Mouse (Mus musculus) induced T-regulatory cell, adult 2 months (primary cell): ENCODE data around the gene Rars2.
"Not testable (repeated sequence)": the region's sequence is repeated elsewhere in the genome, so short reads cannot be mapped to it uniquely, and the experiment has no call there.

Experiments
- DNase-seq: peaks from one replicate; pipeline ENCODE4 v3.0.0-alpha.2; 2012; ENCODE audit warnings: low read depth

The Rars2 gene

DNA sequence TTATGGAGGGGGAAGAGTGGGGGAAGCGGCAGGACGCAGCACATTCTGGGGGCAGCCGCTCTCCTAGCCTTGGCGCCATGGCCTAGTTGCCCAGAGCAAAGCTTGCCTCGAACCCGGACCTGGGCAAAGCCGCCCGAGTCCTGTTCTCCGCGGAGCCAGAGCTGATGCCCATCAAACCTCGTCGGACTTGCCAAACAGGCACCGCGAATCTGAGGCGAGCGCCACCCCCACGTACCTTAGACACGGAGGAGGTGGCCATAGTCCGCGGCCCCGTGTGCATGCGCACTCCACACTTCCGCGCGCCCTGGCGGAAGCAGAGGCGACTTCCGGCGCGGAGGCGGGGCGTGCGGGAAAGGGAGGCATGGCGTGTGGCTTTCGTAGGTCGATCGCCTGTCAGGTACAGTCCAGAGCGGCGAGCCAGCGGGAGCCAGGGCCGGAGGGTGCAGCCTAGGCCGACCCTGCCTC lies at the start of gene Rars2, which contains the start of gene Orc3:
Gene Rars2 (plus strand): TSS at position 328 of the 465 bp plus-strand sequence.
Gene Orc3 (minus strand): TSS at position 315 of the 465 bp plus-strand sequence.
- peak; percentile 96 for DNase-seq

DNA sequence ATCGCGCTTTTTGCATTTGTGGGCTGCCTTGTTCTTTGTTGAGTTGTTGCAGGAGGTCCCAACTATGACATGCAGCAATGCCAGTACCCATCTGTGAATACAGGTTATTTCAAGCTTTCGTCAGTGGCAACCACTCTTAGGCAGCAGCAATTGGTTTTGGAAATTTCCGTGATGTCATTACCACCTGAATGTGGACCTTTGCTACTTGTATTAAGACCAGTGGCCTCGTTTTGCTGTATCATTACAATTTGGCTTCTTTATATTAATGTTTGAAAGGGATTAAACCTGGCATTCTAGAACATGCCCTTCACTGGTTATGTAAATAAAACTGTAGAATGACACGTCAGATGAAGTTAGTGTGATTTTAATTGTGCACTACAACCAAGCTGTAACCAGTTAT lies 48.5 kb upstream of the Rars2 start:
- peak; percentile 25 for DNase-seq

DNA sequence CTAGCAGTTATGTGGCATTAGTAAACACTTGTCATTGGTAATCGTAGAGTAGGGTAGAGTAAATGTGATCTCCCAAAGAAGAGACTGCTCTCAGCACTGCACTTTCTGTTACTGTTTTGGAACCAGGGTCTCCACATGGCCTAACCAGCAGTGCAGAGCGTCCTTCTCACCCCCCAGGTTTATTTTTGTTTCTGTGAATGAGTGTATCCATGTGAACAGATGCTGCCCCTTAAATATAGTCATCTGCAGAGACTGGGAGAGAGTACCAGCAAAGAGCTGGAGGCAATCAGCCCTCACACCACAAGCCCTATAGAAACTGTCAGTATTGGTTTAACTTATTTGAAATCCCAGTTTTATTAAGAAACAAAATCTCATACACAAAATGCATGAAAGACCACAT lies 41.9 kb upstream of the Rars2 start:
- DNase-seq: no peak

DNA sequence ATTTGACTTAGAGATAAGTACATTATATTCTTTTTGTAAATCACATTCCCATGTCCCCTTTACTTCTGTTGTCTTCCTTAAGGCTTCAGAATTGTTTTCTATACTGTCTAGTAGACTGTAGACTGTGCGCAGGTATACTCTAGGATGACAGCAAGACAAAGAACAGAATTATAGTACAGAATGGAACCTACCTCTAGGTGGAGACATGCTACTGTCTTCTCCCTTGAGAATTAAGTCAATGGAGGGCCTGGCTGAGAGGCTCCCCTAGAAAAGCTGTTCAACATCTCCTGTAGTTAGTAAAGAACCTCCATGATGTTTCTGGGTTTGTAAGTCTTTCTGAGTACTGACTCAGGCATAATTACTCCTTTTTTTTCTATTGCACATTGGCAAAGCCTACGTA lies 37.7 kb upstream of the Rars2 start:
- peak; percentile 30 for DNase-seq

DNA sequence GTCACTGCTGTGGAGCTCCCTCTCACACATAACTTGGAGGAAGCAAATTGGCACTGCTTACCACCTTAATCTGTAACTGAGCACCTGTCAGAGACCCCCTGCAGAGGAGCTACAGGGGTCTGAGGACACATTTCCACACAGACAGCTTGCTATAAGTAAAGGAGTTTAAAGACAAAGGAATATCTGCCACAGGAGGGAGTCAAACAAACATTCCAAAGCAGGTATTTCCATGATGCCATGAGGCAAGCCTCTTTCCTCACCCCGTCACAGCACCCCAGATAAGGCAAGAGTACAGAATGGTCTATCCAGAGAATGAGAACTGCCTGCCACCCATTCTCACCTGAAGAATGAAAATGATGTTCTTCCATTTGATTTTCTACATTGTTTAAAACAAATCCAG lies 35.5 kb upstream of the Rars2 start:
- no peak for DNase-seq

DNA sequence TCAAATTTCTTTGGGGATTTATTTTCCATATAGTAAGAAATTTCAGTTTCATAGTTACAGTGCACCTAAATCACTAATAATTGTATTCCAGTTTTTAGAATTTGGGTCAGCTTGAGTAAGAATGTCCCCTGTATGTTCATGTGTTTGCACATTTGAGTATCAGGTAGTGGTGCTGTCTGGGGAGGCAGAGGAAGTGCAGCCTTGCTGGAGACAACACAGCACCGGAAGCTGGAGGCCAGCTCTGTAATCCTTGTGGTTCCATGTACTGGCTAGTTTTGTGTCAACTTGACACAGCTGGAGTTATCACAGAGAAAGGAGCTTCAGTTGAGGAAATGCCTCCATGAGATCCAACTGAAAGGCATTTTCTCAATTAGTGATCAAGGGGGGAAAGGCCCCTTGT lies 33.3 kb upstream of the Rars2 start:
- not testable (repeated sequence) for DNase-seq

DNA sequence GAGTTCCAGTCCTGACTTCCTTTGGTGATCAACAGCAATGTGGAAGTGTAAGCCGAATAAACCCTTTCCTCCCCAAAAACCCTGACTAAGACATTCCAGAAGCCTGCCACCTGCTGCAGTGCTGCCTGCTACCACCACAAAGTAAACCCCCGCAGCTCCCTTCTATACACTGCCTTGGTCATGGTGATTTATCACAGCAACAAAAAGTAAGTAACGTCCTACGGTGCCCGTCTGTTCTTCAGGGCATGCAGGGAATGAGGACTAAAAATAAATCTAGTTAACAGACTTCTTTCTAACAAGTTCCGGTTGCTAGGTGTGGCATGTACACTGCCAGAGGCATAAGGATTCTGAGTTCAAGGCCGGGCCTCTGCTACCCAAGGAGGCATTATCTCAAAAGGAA lies 32.8 kb upstream of the Rars2 start:
- DNase-seq: no peak

DNA sequence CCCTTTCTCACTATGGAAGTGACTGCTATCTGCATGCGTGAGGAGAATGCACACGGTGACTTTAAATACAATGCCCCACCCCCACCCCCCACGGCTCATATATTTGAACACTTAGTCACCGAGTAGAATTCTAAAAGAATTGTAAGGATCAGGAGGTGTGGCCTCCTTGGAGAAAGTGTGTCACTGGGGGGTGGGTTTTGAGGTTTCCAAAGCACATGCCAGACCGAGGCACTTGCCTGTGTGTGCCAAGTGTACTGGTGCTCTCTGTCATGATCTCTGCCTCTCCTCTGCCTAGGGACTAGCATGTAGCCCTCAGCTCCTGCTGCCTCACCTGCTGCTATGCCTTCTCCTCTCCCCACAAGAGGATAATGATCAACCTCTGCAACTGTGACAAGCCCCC lies 32.3 kb upstream of the Rars2 start:
- DNase-seq: no peak

DNA sequence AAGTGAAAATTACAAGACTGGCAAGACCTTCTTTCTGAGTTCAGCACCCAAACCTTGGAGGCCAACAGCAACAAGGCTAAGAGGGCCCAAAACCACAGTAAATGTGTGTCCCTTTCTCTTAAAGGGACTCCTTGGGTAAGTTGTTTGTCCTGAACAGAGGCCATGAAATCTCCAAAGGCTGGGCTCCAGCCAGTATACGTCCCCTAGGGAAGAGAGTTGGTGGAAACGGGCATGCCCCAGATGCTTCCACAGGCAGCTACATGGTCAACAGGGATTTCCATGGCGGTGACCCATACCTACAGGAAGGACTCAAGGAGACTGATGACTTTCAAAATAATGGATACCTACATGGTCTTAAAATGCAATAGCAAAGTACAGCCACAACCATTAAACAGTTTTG lies 31.3 kb upstream of the Rars2 start:
- DNase-seq: no peak

DNA sequence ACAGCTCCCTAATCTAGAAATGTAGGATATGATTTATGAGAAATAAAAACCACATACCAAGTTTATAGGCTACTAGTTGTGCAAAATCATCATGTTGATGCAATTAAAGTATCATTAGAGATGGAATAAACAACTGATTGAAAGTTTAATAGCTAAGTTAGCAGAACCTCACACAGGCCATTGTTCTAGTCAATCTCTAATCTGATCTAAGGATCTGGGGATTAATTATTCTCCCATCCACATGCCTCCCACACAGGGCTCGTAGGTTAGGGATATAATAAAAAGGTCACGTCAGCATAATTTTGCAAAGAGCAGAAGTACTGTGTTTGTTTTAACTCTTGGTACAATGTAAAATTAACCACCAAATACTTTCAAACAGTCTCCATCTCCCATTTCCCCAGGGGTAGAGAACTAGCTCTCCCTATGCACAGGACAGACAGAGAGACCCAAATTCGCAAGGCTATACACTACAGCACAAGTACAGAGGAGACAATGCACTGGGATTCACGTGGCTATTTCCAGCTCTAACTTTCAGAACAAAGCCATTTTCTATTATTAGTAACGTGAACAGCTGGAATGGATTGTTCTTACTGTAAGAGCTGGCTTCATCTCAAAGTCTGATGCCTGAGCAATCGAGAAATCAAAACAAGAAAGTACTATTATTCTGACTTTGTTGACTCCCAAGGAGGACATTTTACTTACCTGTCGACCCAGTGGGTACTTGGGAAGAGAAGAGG lies 29.7 kb upstream of the Rars2 start:
- no peak for DNase-seq

DNA sequence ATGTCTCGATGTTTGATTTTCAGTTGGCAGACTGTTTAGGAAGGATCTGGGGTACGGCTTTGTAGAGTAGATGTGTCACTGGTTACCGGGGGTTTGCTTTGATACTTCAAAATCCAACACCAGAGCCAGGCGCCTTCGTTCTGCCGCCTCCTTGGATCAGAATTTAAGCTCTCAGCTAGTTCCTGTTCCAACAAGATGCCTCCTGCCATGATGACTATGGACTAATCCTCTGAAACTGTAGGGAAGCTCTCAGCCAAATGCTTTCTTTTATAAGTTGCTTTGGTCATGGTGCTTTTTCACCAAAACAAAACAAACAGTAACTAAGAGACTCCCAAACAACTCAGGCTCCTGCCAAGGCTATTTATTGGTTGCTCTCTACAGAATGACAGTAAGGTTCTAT lies 11.6 kb upstream of the Rars2 start:
- DNase-seq: no peak

DNA sequence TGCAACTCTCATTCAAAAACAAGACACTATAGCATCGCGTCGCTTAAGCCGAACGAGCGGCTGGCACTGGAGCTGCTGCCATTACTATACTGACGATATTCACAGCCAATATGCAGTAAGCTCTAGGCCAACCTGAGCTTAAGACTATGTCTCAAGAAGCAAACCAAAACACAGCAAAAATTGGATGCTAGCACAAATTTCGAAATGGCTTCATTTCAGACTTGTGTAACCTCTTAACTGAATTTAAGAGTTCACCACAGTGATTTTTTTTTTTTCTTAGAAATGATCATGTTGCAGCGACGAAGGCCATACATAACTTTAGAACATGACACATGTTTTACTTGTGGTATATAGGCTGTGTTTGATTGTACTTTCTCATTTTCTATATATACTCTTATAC lies 8.1 kb upstream of the Rars2 start:
- DNase-seq: no peak

DNA sequence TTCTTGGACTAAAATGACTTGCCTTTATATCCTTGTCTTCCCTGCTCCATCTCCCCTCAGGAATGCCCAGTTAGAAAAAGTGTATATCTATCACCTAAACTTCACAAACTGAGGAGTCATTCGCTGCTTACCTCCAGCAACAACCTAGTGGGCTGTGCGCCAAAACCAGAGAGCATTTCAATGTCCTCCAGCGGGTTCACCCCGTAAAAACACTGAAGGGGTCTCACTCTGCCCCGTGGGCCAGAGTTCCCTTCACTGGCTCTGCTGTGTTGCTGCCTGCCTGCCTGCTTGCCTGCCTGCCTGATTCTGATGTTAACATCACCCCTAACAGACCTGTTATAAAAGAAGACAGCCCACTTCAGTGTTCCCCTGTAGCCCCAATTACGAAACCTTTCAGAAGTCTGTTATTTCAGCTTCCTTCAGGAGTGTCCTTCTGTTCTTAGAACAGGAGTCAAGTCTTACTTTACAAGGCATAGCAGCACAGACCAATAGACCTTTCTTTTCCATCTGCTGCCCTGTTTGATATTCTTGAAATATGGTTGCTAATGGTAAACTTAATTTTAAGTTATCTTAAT lies 1.1 kb upstream of the Rars2 start:
- peak; percentile 22 for DNase-seq

DNA sequence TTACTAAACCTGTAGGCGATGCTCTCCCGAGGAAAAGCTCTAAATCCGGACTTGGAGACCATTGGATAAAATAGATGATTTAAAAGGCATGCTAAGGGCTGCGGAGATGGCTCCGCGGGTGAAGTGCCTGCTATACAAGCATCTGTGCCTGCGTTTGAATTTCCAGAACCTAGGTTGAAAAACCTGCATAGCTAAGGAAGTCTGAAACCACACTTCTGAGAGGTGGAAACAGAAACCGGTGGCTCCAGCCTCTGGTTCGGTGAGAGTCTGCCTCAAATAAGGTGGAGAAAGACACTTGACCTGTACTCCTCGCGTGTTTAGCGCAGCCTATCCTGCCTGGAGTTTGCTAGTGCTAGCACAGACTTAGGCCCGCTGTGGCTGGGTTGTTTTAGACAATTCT lies 546 bp downstream of the Rars2 start:
- peak; percentile 62 for DNase-seq

DNA sequence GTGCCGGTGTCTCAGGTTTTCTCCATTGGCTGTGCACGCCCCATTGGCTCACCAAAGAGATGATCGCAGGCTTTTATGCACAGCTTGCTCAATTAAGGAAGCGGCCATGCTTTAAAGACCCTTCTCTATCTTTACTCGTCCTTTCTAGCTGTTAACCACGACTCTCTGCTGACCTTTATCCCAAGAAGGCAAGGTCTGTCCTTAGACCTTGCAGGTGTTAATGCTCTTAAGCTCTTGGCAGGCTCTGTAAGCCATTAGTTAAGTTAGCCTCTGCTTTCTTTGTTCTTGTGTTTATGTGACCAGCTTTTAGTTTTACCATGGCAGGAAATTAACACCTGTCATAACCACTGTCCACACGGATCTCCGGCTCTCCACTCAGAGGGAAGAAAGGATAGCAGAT lies 1.4 kb downstream of the Rars2 start:
- DNase-seq: no peak

DNA sequence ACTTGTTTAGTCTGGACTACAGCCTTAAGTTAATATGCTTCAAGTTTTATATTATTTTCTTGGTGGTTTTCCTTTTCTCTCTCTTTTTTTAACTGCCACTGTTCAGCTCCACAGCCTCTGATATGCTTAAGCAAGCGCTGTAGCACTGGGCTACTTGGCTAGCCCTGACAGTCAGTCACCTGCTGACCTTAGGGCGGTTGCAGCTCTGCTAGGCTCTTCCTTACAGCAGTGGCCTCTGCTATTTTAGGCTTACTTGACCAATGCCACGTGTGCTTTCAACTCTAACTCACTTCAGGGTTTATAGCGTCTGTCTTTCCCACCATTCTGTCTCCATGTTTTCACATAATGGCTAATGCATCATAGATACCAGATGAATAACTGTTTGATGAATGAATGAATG lies 10.8 kb downstream of the Rars2 start:
- no peak for DNase-seq

DNA sequence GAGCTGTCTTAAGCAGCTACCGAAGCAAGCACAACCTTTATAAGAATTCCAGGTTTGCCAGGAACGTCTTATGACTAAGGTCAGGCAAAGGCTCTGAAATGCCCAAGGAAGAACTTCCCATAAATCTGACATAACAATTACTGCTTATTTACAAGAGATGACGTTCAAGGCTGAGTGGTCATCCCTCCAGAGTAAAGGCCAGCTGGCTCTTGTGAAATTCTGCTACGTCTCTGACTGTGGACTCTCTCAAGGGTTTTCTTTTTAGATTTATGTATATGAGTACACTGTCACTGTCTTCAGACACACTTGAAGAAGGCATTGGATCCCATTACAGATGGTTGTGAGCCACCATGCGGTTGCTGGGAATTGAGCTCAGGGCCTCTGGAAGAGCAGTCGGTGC lies 11.6 kb downstream of the Rars2 start:
- no peak for DNase-seq

DNA sequence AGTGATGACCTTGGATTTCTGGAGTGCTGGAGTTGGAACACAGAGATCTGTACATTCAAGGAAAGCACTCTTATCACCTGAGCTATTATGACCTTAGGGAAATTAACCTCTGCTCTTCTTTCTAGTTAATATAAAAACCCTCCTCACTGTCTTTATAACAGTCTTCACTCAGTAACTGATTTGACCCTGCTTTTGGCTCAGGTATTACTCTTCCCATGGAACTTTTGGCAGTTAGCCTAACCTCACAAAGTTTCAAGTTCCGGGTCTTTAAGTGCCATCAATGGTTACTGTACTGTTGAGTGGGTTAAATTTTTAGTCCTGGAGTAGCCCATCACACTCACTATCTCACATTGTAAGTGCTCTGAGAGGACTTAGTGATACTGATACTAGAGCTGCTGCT lies 15.2 kb downstream of the Rars2 start:
- no peak for DNase-seq

DNA sequence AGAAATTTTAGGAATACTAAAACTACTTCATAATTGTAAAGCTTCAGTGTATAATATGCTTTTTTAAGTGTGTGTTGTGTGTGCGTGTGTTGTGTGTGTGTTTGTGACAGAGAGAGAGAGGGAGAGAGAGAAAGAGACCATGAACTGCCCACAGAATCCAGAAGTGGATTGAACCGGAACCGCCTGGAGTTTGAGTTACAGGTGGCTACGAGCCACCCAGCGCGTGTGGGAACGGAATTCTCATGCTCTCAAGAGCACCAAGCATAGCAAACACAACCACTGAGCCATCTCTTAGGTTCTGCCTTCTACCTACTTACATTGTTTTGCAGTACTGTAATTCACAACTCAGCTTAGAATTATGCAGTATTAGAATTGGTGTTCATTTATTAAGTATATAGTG lies 19.4 kb downstream of the Rars2 start:
- DNase-seq: no peak

DNA sequence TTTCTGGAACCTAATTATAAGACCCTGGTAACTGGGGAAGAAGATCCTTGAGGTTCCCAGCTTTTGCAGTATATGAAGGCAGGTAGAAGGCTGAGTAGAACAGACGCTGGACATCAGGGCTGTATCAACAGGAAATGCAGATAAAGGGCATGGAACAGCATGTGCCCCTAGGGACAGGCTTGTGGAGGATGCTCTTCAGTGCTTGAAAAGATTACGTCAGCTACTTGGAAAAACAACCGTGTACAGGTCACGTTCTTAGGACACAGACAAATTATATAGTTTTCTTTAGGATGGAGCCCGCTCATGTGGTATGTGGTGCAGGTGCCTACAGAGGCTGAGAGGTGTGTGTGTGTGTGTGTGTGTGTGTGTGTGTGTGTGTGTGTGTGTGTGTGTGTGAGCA lies 21.3 kb downstream of the Rars2 start:
- DNase-seq: no peak

DNA sequence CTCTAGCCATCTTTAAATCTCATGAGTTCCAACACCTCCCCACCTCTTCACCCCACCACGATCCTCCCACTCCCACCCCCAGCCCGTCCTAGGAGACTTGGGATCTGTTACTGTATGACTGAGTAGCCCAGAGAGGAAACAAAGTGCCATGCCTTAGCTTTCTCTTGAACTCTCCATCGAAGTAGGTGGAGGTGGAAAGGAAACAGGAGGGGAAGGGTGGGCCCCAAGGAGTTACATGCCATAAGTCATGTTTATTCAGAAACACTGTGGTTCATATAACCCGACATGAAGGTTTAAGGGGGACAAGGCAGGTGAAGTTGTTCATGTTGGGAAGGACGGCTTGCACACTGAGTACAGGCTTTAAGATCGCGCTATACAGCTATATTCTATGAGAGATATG lies 22.6 kb downstream of the Rars2 start:
- no peak for DNase-seq

DNA sequence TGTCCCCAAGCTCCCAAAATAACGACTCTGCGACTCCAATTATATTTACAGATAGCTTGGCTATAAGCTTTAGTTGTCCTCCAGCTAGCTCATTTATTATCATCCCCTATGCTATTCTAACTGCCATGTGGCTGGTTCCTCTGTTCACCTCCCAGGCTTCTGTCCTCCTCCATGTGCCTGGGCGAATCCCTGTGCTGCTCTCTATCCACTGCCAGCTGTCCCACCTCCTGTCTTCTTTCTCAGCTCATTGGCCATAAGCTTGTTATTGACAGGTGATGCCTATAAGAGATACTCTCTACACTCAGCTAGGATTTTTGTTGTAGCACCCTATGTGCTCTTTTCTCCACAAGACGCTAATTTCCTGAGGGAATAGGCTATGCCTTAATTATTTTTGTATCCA lies 23.1 kb downstream of the Rars2 start:
- DNase-seq: no peak

DNA sequence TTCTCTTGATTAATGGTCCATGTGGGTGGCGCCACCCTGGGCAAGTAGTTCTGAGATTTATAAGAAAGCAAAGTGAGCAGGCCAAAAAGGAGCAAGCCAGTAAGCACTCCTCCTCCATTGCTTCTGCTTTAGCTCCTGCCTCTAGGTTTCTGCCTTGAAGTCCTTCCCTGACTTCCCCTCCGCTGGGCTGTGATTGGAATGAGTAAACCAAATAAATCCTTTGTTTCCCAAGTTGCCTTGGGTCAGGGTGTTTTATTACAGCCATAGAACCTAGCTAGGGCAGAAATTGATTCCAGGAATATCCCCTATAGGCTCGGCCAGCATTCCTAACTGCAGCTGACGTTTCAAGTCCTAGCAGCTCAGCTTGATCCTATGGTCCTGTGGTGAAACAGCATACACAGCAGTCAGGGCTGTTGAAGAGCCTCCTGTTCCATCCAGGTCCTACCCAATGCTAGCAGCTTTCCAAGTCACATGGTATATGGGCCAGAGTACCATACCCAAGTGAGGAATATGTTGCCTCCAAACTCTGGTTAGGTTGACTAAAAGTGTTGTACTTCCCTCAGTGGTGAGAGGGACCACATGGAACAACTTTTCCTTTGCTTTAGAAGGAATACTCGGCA lies 25.1 kb downstream of the Rars2 start:
- DNase-seq: no peak

DNA sequence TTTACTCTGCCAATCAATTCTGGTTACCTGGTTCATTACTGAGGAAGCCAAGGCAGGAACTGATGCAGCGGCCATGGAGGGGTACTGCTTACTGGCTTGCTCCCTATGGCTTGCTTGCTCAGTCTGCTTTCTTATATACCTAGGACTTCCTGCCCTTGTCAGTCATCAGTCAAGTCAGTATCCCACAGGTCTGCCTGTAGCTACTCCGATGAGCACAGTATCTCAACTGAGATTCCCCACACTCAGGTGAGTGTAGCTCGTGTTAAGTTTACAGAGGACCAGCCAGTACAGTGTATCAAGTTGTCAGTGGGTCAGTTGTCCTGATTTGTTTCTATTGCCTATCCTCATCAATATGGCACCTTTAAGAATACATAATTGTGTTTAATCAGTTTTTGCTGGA lies 26.0 kb downstream of the Rars2 start:
- no peak for DNase-seq
